Mouse (Mus musculus) Patski (cell line): Measurements from ENCODE around the gene Hba-x. TPM values are rescaled to one million over a fixed set of nuclear protein-coding genes. Genes with fewer than 3 reads are reported as not detected.

Experiments used
- ATAC-seq: fragments of 100-300 bp; one replicate; pipeline ENCODE4 v1.8.0; 2021
- CTCF ChIA-PET: fragments of 350-600 bp; sonication (Branson Sonifier 250); formaldehyde crosslinking; loops from one replicate; lab custom pipeline; 2022; ENCODE audit warnings: inconsistent platforms; lab: Charles Lee
- POLR2A ChIA-PET: fragments of 350-600 bp; sonication (Branson Sonifier 250); formaldehyde crosslinking; loops from one replicate; lab custom pipeline; 2022; ENCODE audit warnings: antibody characterized with exemption, inconsistent platforms; lab: Charles Lee
- DNase-seq: peaks from one replicate; pipeline ENCODE4 v3.0.0-alpha.2; 2011; ENCODE audit warnings: low read depth, low spot score
- H3K27me3 ChIP-seq: fragments of 371-371 bp; one replicate; pipeline ENCODE4 v1.5.1; 2021
- CTCF ChIP-seq: fragments of 100-300 bp; IDR thresholded peaks from one replicate; pipeline ENCODE4 v1.5.1; 2021
- in situ Hi-C: fragments of 300-500 bp; cut with MboI; formaldehyde crosslinking; loops from 3 replicates; pipeline ENCODE4 v1.11.1; 2018; ENCODE audit warnings: low pct_unique_long_range_greater_than_20kb, mixed read lengths
- polyA plus RNA-seq: library from polyadenylated mRNA; unstranded; gene quantifications from one replicate; pipeline ENCODE4 v1.2.3, GENCODE M21; 2021

The Hba-x gene
- polyA plus RNA-seq, 1 experiment from 2014 or later = not detected

DNA sequence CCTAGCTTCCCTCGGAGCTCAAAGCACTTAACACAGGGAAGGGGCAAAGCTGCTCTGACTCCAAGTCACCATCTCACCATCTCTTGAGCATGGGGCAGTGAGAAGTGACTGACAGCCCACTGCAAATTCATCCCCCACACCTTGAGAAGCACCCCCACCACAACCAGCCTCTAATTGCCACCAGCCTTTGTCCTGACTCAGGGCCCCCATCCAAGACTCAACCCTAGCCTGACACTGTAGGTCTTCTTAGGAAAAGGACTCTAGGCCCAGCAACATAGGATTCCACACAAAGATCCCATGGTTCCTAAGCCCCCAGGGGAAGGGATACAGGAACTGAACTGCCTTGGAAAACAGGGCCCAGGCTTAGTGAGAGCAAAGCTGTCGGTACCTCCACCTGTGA lies 40.1 kb upstream of the Hba-x start:
- DNase-seq (no peak), ATAC-seq (no peak)
- POLR2A ChIA-PET = interaction anchor here (1.6 to 1.8 kb wide), 2 partner anchors 10 to 14 kb away, joined by 5 to 8 read pairs; partner anchors contain the start of genes Mpg and Rhbdf1
- no peak for TF ChIP-seq CTCF
- CTCF ChIA-PET = interaction anchor here (1.1 to 4.7 kb wide), 4 partner anchors 9 to 53 kb away, joined by 3 to 54 read pairs (median 7); no protein-coding TSS in a partner anchor
- in situ Hi-C loops = loop anchor here (5.0 kb wide), 1 partner anchor 54 kb away; no protein-coding TSS in a partner anchor
- H3K27me3 ChIP-seq = no peaks in the 10 kb centered on the region

DNA sequence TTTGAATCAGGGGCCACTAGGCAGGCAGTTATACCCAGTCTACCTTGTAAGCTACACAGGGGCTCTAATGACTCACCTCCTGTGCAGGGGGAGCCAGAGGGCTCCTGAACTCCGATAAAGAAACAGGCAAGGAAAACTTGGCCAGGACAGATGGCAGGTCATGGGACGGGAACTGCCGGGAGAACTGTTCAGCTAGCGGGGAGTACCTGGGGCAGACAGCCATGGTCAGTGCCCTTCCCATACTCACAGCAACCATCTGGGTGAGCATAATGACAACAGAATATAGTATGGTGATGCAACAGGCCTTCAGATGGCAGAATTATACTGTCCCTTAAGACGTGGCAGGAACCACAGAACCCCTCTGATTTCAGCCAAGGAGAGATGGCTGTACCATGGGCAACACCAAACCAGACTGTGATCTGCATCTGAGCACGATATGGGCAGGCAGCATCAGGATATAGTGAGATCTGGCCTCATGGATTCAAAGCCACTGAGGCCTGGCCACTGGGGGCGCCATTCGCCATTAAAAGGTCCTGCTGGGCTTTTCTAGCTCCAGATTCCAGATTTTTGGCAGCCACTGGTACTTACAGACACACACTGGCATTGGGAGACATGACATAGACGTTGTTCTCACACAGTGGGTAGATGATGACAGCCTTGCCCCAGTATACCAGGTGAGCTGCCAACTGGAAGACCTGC lies 39.3 kb upstream of the Hba-x start:
- peak; percentile 41 for ATAC-seq
- POLR2A ChIA-PET = interaction anchor here (1.6 to 1.8 kb wide), 2 partner anchors 11 to 15 kb away, joined by 5 to 8 read pairs; partner anchors contain the start of genes Mpg and Rhbdf1

DNA sequence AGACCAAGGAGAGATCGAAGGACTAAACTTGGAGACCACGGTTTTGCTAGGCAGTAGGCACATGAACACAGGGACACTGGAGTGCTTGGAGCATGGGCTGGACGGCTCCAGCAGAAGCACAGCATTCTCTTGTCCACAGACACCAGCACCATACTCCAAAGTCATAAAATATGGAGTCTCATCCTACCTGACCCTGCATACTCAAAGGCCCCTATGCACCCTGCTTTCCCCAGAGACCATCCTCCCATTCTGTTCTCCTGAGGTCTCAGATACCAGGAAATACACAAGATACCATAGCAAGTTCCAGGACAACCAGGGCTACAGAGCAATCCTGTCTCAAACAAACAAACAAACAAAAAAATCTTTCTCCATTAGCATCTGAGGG lies 38.8 kb upstream of the Hba-x start:
- POLR2A ChIA-PET = no interaction called here

More for the DNA sequence above, 39.3 kb upstream of the Hba-x start:
- peak; percentile 89 for TF ChIP-seq CTCF
- in situ Hi-C loops = loop anchor here (5.0 kb wide), 1 partner anchor 55 kb away; no protein-coding TSS in a partner anchor
- CTCF ChIA-PET = interaction anchor here (0.6 to 4.7 kb wide), 9 partner anchors 8 to 54 kb away, joined by 3 to 54 read pairs (median 5); partner anchors contain the start of genes Mpg and Rhbdf1
- DNase-seq = no peak
- H3K27me3 ChIP-seq = no peaks in the 10 kb centered on the region

DNA sequence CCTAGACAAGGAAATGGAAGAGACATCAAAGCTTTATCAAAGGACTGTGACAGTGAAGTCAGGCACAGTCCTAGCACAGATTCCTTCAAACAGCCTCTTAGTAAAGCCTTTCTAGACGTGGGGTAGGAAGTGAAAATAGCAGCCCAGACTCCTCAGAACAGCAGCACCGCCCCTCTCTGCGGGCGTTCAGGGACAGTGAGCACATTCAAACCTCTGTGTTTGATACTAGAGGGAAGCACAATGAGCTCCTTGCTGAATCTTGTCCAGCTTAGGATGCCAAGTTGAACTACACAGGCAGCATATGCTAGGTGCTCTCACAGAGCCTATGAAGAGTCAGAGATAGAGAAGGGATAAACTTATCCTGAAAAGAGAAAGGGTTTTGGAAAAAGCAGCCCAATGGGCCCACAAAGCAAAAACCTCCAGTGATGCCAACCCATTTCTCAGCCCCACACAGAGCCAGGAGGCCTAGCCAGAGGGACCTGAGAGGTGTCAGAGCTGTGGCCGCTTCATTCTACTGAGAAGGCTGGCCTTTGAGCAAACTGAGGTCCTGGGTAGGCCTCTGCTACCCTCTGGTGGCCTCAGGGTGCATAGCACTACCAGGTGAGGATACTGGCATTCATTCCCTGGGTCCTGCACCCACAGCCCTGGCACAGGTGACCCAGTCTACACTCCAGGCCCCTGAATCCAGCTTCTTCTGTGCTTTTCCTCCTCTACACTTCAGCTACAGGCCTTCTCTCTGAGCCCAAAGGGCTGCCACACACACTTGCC lies 37.9 kb upstream of the Hba-x start:
- TF ChIP-seq CTCF = peak; percentile 97
- ATAC-seq (peak; percentile 75), DNase-seq (no peak)
- ChIA-PET POLR2A (interaction anchor here (1.1 to 1.5 kb wide), 3 partner anchors 17 to 55 kb away, joined by 3 to 6 read pairs (median 3); partner anchors contain the start of gene Rhbdf1), CTCF (interaction anchor here (0.6 to 4.7 kb wide), 12 partner anchors 9 to 75 kb away, joined by 3 to 54 read pairs (median 4); partner anchors contain the start of genes Mpg and Rhbdf1)
- H3K27me3 ChIP-seq = no peaks in the 10 kb centered on the region
- in situ Hi-C loops = loop anchor here (5.0 kb wide), 1 partner anchor 56 kb away; no protein-coding TSS in a partner anchor

More for the DNA sequence above, 38.8 kb upstream of the Hba-x start:
- CTCF ChIA-PET = interaction anchor here (0.6 to 4.7 kb wide), 9 partner anchors 10 to 55 kb away, joined by 3 to 54 read pairs (median 4); partner anchors contain the start of genes Mpg and Rhbdf1
- in situ Hi-C loops = loop anchor here (5.0 kb wide), 1 partner anchor 55 kb away; no protein-coding TSS in a partner anchor
- H3K27me3 ChIP-seq = no peaks in the 10 kb centered on the region
- ATAC-seq = no peak
- no peak for TF ChIP-seq CTCF
- no peak for DNase-seq

DNA sequence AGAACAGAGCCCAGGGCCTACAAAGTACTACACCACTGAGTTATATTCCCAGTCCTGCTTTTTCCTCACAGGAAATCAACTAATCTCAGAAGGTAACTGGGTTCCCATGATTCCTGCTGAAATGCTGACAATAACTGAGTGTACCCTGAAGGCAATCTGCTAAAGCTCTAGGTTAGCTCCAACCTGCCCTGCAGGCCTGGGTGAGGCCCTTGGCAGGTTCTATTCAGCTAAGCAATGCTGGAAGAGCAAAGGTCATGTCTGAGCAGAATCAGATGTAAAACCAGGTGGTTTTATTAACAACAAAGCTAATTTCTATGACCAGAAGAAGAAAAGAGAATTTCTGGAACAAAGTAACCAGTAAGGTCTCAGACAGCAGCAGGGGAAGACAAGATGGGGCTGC lies 34.8 kb upstream of the Hba-x start:
- ChIA-PET CTCF (interaction anchor here (1.1 to 1.4 kb wide), 2 partner anchors 23 to 33 kb away, joined by 3 to 5 read pairs; no protein-coding TSS in a partner anchor), POLR2A (no interaction called here)
- ATAC-seq (no peak), DNase-seq (no peak)
- in situ Hi-C loops = no loop called here
- no peak for TF ChIP-seq CTCF
- H3K27me3 ChIP-seq = no peaks in the 10 kb centered on the region

DNA sequence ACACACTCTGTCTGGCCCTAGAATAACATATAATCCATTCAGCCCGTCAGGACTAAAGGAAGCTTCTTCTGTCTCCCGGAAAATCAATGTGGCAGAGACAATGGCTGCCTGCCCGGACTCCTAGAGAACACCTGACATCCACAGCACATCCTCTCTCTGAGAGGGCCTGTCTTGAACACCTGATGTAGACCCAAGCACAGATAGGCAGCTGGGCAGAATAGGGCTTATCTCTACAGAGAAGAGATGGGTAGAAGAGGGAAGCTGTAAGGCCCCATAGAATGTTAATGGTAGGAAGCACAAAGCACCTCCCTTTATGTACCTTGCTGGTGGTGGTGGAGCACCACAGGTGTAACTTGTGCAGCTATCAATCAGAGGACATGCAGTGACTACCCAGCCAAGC lies 34.0 kb upstream of the Hba-x start:
- POLR2A ChIA-PET = no interaction called here
- in situ Hi-C loops = no loop called here

DNA sequence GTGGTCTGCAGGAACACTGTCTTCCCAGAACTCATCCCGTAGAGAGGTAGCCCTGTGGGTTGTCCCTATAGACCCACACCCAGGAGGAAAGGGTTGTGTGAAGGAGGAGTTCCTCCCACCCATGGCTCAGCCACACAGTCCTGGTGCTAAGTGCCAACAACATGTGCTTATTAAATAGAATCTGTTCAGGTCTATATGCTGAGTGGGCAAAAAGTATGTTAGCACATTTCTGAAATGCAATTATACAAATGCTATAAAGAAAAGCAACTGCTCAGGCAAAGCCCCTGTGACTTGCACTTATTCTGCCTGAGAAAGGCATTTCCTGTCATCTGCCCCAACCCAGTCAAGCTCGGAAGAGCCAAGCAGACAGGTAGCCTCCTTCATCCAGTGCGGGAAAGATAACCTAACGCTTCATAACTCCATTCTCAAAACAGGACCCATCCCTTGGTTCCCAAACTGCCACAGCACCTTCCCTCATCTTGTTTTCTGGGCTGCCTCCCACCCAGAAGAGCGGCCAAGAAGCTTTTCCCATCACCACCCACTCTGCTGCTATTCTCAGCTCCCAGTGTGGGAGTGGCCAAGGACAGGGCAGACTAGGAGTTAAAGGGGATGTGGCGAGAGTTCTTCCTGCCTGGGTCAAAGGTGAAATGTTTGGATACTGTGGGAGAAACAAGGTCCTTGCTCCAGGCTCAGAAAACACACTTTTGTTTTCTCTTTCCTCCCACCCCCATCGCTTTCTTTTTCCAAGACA lies 32.8 kb upstream of the Hba-x start:
- H3K27me3 ChIP-seq = no peaks in the 10 kb centered on the region
- ATAC-seq = no peak
- no peak for TF ChIP-seq CTCF
- no peak for DNase-seq
- in situ Hi-C loops = no loop called here
- POLR2A ChIA-PET = no interaction called here
- CTCF ChIA-PET = interaction anchor here (1.1 to 1.8 kb wide), 4 partner anchors 9 to 61 kb away, joined by 3 to 5 read pairs (median 4); no protein-coding TSS in a partner anchor

More for the DNA sequence above, 34.0 kb upstream of the Hba-x start:
- ATAC-seq (no peak), DNase-seq (no peak)
- H3K27me3 ChIP-seq = no peaks in the 10 kb centered on the region
- CTCF ChIA-PET = interaction anchor here (1.1 to 1.4 kb wide), 2 partner anchors 24 to 33 kb away, joined by 3 to 5 read pairs; no protein-coding TSS in a partner anchor
- TF ChIP-seq CTCF = no peak

DNA sequence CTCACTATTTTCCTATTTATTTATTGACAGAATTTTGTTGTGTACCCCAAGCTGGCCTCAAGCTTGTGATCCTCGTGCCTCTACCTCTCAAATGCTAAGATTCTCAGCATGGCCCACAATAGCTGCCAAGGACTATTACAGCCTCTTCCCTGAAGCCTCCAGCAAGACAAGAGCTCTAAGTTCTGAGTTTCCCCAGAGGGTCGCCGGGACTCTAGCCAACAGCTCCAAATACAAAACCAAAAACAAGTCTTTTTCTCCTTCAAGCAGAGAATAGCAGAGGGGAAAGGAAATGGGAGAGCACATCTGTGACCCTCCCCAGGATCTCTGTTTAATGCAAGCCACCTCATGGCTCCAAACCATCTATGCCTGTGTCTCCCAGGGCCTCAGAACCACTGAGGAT lies 32.1 kb upstream of the Hba-x start:
- ChIA-PET POLR2A (no interaction called here), CTCF (interaction anchor here (1.1 to 2.0 kb wide), 5 partner anchors 9 to 62 kb away, joined by 3 to 5 read pairs (median 4); no protein-coding TSS in a partner anchor)
- TF ChIP-seq CTCF = no peak
- in situ Hi-C loops = no loop called here
- no peaks in the 10 kb centered on the region for H3K27me3 ChIP-seq
- DNase-seq (no peak), ATAC-seq (no peak)

DNA sequence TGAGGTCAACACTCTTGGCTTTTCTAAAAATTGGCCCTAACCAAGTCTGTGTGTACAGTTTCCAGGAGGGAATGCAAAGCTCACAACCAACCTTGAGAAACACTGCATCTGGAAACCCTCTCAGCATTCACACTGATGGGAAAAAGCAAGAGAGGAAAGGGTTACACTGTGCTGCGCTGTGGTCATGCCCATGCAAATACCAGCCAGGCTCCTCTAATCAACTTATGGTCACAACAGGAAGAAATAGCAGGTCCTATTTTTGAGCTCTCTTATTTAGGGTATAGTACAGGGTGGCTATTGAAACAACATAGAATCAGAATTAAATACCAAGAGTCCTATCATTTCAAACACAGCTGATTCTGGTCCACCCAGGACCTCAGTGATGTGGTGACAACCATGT lies 31.6 kb upstream of the Hba-x start:
- ATAC-seq = no peak
- ChIA-PET CTCF (interaction anchor here (0.7 to 2.0 kb wide), 7 partner anchors 8 to 62 kb away, joined by 3 to 5 read pairs (median 4); no protein-coding TSS in a partner anchor), POLR2A (no interaction called here)
- no peak for DNase-seq
- no peaks in the 10 kb centered on the region for H3K27me3 ChIP-seq
- no peak for TF ChIP-seq CTCF
- in situ Hi-C loops = no loop called here
